Mouse (Mus musculus) G1E (cell line): ENCODE data around the gene B230217C12Rik.

Source experiments
- CTCF ChIP-seq: IDR thresholded peaks from 2 replicates; pipeline ENCODE4 v1.5.1; 2012; ENCODE audit warnings: low read depth, low read length, inconsistent platforms, mixed read lengths
- GATA1 ChIP-seq: IDR thresholded peaks from 2 replicates; pipeline ENCODE4 v1.6.1; 2012; ENCODE audit warnings: borderline replicate concordance, low read length, inconsistent platforms, mixed read lengths

DNA sequence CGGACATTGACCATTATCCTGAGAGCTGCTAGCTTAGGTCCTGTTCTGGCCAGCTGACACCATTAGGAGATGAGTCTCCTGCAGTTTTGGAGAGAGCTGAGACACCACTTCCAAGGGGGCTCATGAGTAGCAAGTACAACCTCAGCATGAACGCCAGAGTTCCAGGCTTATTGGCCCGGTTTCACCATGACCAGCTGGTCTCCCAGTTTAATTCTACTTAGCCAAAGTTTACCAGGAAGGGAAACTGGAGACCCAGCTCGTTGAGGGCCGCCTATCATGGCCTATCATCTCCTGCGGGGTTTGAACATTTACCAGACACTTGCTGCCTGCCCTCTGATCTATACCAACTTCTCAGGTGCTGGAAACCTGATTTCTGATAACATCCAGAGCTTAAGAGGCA is 33.0 kb upstream of the B230217C12Rik start:
- TF ChIP-seq GATA1 (no peak), CTCF (no peak)
